Comparison of ENCODE assay signal across 32 mouse cellular contexts in genomic region chr2:6238244-6238643, GRCm38 (mm10). TPM values are rescaled to one million over a fixed set of nuclear protein-coding genes. Genes with fewer than 3 reads are reported as not detected.
DNase-seq lines count a peak whose midpoint lies in the region; ATAC-seq and TF ChIP-seq lines count a peak whose summit lies in the region.
"Had no signal": no experiment of that assay in that cellular context is flagged by ENCODE, and none has a peak within 500 bp of the region (broad histone marks: within the 10 kb centered on the region; RNA-seq: fewer than 3 reads in every experiment).

No protein-coding gene starts in this region.

- H3K4me3 ChIP-seq in intestine, embryonic 14.5 days (ENCODE audit: low read depth, low read length): no peak overlapping the region
- no peak overlapping the region for H3K4me3 ChIP-seq in intestine, postnatal 0 days (ENCODE audit: low read depth, low read length)
- H3K4me3 ChIP-seq in lung, embryonic 16.5 days (ENCODE audit: low read length): no peak overlapping the region
- no peak overlapping the region for H3K4me3 ChIP-seq in lung, adult 2 months (replicated peaks; ENCODE audit: extremely low read depth, low read depth, low read length)
- H3K4me3 ChIP-seq in intestine, embryonic 15.5 days (replicated peaks): no peak overlapping the region
- H3K4me3 ChIP-seq in stomach, embryonic 16.5 days (replicated peaks; ENCODE audit: low read length): no peak overlapping the region
- no peak overlapping the region for H3K4me3 ChIP-seq in layer of hippocampus, adult 2 months
- H3K4me3 ChIP-seq in cerebellum, adult 2 months (replicated peaks; ENCODE audit: insufficient read depth, low read depth, low read length): no peak overlapping the region
- H3K4me3 ChIP-seq: hindbrain, embryonic 12.5 days; limb, embryonic 13.5 days; myocyte; neural tube, embryonic 12.5 days had no signal

- 0 out of 2 replicates have a peak, but pooled peaks have one; percentile 36 for ATAC-seq in intestine, embryonic 14.5 days (replicated peaks; ENCODE audit: low FRiP score, low TSS enrichment, low read depth)
- no peak for ATAC-seq in intestine, postnatal 0 days
- peak; percentile 74 for ATAC-seq in lung, embryonic 16.5 days (ENCODE audit: low read depth)
- ATAC-seq in intestine, embryonic 15.5 days: peak; percentile 48
- peak; percentile 42; the same call in 1 of the 2 replicates for ATAC-seq in stomach, embryonic 16.5 days (ENCODE audit: insufficient read depth, low FRiP score)
- ATAC-seq: activated CD4-positive, CD25-positive, alpha-beta regulatory T cell, adult 4 months; forebrain, embryonic 14.5 days; hindbrain, postnatal 0 days; midbrain, embryonic 16.5 days had no signal

- no peaks in the 10 kb centered on the region for H3K9me3 ChIP-seq in intestine, embryonic 14.5 days (ENCODE audit: control insufficient read depth, low read length)
- H3K9me3 ChIP-seq in intestine, postnatal 0 days (ENCODE audit: control insufficient read depth): no peaks in the 10 kb centered on the region
- no peaks in the 10 kb centered on the region for H3K9me3 ChIP-seq in lung, embryonic 16.5 days (ENCODE audit: control insufficient read depth, low read length)
- H3K9me3 ChIP-seq in intestine, embryonic 15.5 days: no peaks in the 10 kb centered on the region
- no peaks in the 10 kb centered on the region for H3K9me3 ChIP-seq in stomach, embryonic 16.5 days (replicated peaks; ENCODE audit: control insufficient read depth, low read length)
- H3K9me3 ChIP-seq: hindbrain, embryonic 12.5 days; limb, embryonic 13.5 days; neural tube, embryonic 12.5 days had no signal

- H3K36me3 ChIP-seq in intestine, embryonic 14.5 days (ENCODE audit: control insufficient read depth, insufficient read depth, low read length): no peaks in the 10 kb centered on the region
- no peaks in the 10 kb centered on the region for H3K36me3 ChIP-seq in intestine, postnatal 0 days (ENCODE audit: control insufficient read depth, insufficient read depth)
- no peaks in the 10 kb centered on the region for H3K36me3 ChIP-seq in lung, embryonic 16.5 days (ENCODE audit: control insufficient read depth, insufficient read depth, low read length)
- H3K36me3 ChIP-seq in intestine, embryonic 15.5 days: no peaks in the 10 kb centered on the region
- H3K36me3 ChIP-seq in stomach, embryonic 16.5 days (ENCODE audit: control insufficient read depth, insufficient read depth, low read length): no peaks in the 10 kb centered on the region
- H3K36me3 ChIP-seq: hindbrain, embryonic 12.5 days; limb, embryonic 13.5 days; neural tube, embryonic 12.5 days had no signal

- no peaks in the 10 kb centered on the region for H3K4me1 ChIP-seq in intestine, embryonic 14.5 days (replicated peaks; ENCODE audit: control insufficient read depth, insufficient read depth, low read length)
- H3K4me1 ChIP-seq in intestine, postnatal 0 days (replicated peaks; ENCODE audit: control insufficient read depth, insufficient read depth, low read length): no peaks in the 10 kb centered on the region
- H3K4me1 ChIP-seq in lung, embryonic 16.5 days (replicated peaks; ENCODE audit: control insufficient read depth, insufficient read depth, low read length): peaks cover 6% of the 10 kb centered on the region; the same call in 1 of the 2 replicates
- H3K4me1 ChIP-seq in lung, adult 2 months (ENCODE audit: control insufficient read depth, insufficient read depth, low read length): no peaks in the 10 kb centered on the region
- H3K4me1 ChIP-seq in intestine, embryonic 15.5 days (replicated peaks): no peaks in the 10 kb centered on the region
- H3K4me1 ChIP-seq in stomach, embryonic 16.5 days (ENCODE audit: control insufficient read depth, insufficient read depth, low read length): no peaks in the 10 kb centered on the region
- no peaks in the 10 kb centered on the region; the same call in 1 of the 2 replicates for H3K4me1 ChIP-seq in cerebellum, adult 2 months (ENCODE audit: control insufficient read depth, insufficient read depth, low read length)
- H3K4me1 ChIP-seq: neural tube, embryonic 12.5 days had no signal

- WGBS in intestine, embryonic 14.5 days: 38% methylated on average over 4 of the region's 4 CpGs
- WGBS in intestine, postnatal 0 days: 37% methylated on average over 4 of the region's 4 CpGs
- 36% methylated on average over 4 of the region's 4 CpGs for WGBS in lung, embryonic 16.5 days
- WGBS in lung, adult 2 months: 43% methylated on average over 4 of the region's 4 CpGs
- WGBS in intestine, embryonic 15.5 days: 48% methylated on average over 4 of the region's 4 CpGs
- 31% methylated on average over 4 of the region's 4 CpGs for WGBS in stomach, embryonic 16.5 days
- 56% methylated on average over 4 of the region's 4 CpGs for WGBS in cerebellum, adult 2 months

- H3K4me2 ChIP-seq in intestine, embryonic 14.5 days (ENCODE audit: low read length): no peak overlapping the region
- H3K4me2 ChIP-seq in intestine, postnatal 0 days (replicated peaks; ENCODE audit: low read depth): no peak overlapping the region
- no peak overlapping the region for H3K4me2 ChIP-seq in lung, embryonic 16.5 days (ENCODE audit: low read depth, low read length)
- no peak overlapping the region for H3K4me2 ChIP-seq in intestine, embryonic 15.5 days (replicated peaks)
- H3K4me2 ChIP-seq in stomach, embryonic 16.5 days (ENCODE audit: low read depth, low read length): no peak overlapping the region
- H3K4me2 ChIP-seq: heart, embryonic 11.5 days; hindbrain, embryonic 12.5 days; limb, embryonic 13.5 days; liver, embryonic 11.5 days; midbrain, embryonic 11.5 days; neural tube, embryonic 12.5 days had no signal

- TF ChIP-seq CTCF in intestine, postnatal 0 days (IDR thresholded peaks at IDR 0.05; ENCODE audit: low read depth): no peak
- TF ChIP-seq CTCF in lung, adult 2 months (IDR thresholded peaks at IDR 0.05; ENCODE audit: insufficient read depth, low read length): no peak
- no peak for TF ChIP-seq CTCF in layer of hippocampus, adult 2 months (conservative IDR thresholded peaks at IDR 0.05)
- TF ChIP-seq CTCF in cerebellum, adult 2 months (IDR thresholded peaks at IDR 0.05; ENCODE audit: borderline replicate concordance, insufficient read depth, low read depth, low read length): no peak

- TF ChIP-seq POLR2A in lung, adult 2 months (IDR thresholded peaks at IDR 0.05; ENCODE audit: borderline replicate concordance, extremely low read depth, low read depth, low read length): no peak
- no peak for TF ChIP-seq POLR2A in cerebellum, adult 2 months (IDR thresholded peaks at IDR 0.05; ENCODE audit: borderline replicate concordance, insufficient read depth, low read length)

- no peaks in the 10 kb centered on the region for H3K27me3 ChIP-seq in intestine, embryonic 14.5 days (replicated peaks; ENCODE audit: control insufficient read depth, insufficient read depth, low read length)
- no peaks in the 10 kb centered on the region for H3K27me3 ChIP-seq in intestine, postnatal 0 days (replicated peaks; ENCODE audit: control insufficient read depth, insufficient read depth, low read length)
- H3K27me3 ChIP-seq in lung, embryonic 16.5 days (ENCODE audit: control insufficient read depth, insufficient read depth, low read depth, low read length): no peaks in the 10 kb centered on the region
- H3K27me3 ChIP-seq in intestine, embryonic 15.5 days (replicated peaks): no peaks in the 10 kb centered on the region
- no peaks in the 10 kb centered on the region for H3K27me3 ChIP-seq in stomach, embryonic 16.5 days (ENCODE audit: control insufficient read depth, insufficient read depth, low read length)
- no peaks in the 10 kb centered on the region for H3K27me3 ChIP-seq in cerebellum, adult 2 months (ENCODE audit: control insufficient read depth, insufficient read depth, low read length)
- H3K27me3 ChIP-seq: CH12.LX; hindbrain, embryonic 12.5 days; limb, embryonic 13.5 days had no signal

- no peak overlapping the region for H3K9ac ChIP-seq in intestine, embryonic 14.5 days (ENCODE audit: low read length)
- no peak overlapping the region for H3K9ac ChIP-seq in intestine, postnatal 0 days (ENCODE audit: low read depth, low read length)
- H3K9ac ChIP-seq in lung, embryonic 16.5 days (ENCODE audit: low read length): peak overlapping the region; percentile 42; the same call in 1 of the 2 replicates
- no peak overlapping the region for H3K9ac ChIP-seq in intestine, embryonic 15.5 days
- H3K9ac ChIP-seq in stomach, embryonic 16.5 days (ENCODE audit: low read length): no peak overlapping the region
- H3K9ac ChIP-seq: hindbrain, embryonic 12.5 days; limb, embryonic 13.5 days; neural tube, embryonic 12.5 days had no signal

- DNase-seq in intestine, embryonic 14.5 days (ENCODE audit: low spot score): no peak
- no peak for DNase-seq in lung, adult 2 months
- no peak for DNase-seq in layer of hippocampus, adult 2 months (ENCODE audit: low spot score in 2 of 2)
- no peak for DNase-seq in cerebellum, adult 2 months
- DNase-seq: adrenal gland, adult 2 months; adrenal gland, postnatal 36 days; cerebellum, adult 8-10 months; cerebellum, postnatal 25 days; gastrocnemius, postnatal 25 days; heart, adult 18-20 months; heart, postnatal 36 days; kidney, adult 18-20 months; kidney, postnatal 14 days; right cerebral cortex, adult 18-20 months; spleen, adult 18-20 months had no signal

- no peak overlapping the region for H3K27ac ChIP-seq in intestine, embryonic 14.5 days (ENCODE audit: low read depth)
- no peak overlapping the region for H3K27ac ChIP-seq in intestine, postnatal 0 days (ENCODE audit: low read depth, low read length)
- H3K27ac ChIP-seq in lung, embryonic 16.5 days (ENCODE audit: low read length): peak overlapping the region; percentile 55
- no peak overlapping the region for H3K27ac ChIP-seq in intestine, embryonic 15.5 days
- H3K27ac ChIP-seq in stomach, embryonic 16.5 days (ENCODE audit: low read length): peak overlapping the region; percentile 47; the same call in 1 of the 2 replicates
- no peak overlapping the region for H3K27ac ChIP-seq in layer of hippocampus, adult 2 months
- H3K27ac ChIP-seq in cerebellum, adult 2 months (ENCODE audit: insufficient read depth, low read length): no peak overlapping the region
- H3K27ac ChIP-seq: hindbrain, embryonic 12.5 days; hindbrain, postnatal 0 days; limb, embryonic 13.5 days; macrophage; neural tube, embryonic 12.5 days had no signal

RNA-seq across cellular contexts. Expression of gene Echdc3, which starts 25.4 kb away (rescaled TPM):
- polyA plus RNA-seq in intestine, embryonic 14.5 days (2014; fragmentation: Nextera tagmentation; extraction: Ambion mirVana): 11.1 and 11.3 TPM in 2 replicates
- polyA plus RNA-seq in intestine, postnatal 0 days (2015; fragmentation: Nextera tagmentation; extraction: Ambion mirVana): 3.1 and 3.8 TPM in 2 replicates
- polyA plus RNA-seq in lung, embryonic 16.5 days (2015; fragmentation: Nextera tagmentation; extraction: Ambion mirVana): 11.1 and 15.3 TPM in 2 replicates
- 9.1 and 12.8 TPM in 2 replicates for polyA plus RNA-seq in lung, adult 2 months (2012; rRNA removed)
- polyA plus RNA-seq in intestine, embryonic 15.5 days (2015; fragmentation: Nextera tagmentation; extraction: Ambion mirVana): 12.0 and 13.6 TPM in 2 replicates
- 12.1 and 13.6 TPM in 2 replicates for polyA plus RNA-seq in stomach, embryonic 16.5 days (2015; fragmentation: Nextera tagmentation; extraction: Ambion mirVana)
- total RNA-seq in layer of hippocampus, adult 2 months (2021): under 1 TPM; 0.69 to 0.72 TPM
- polyA plus RNA-seq in cerebellum, adult 2 months (2012; rRNA removed): 3.1 and 3.3 TPM in 2 replicates
- polyA plus RNA-seq: activated CD4-positive, CD25-positive, alpha-beta regulatory T cell, adult 4 months had no signal

Comparison
In these comparisons a context has a peak if more than half of its experiments do, and no peak if none do; other contexts are left out.
1. H3K27ac ChIP-seq: peak in lung, embryonic 16.5 days (single experiment) and stomach, embryonic 16.5 days (single experiment); none in intestine, embryonic 14.5 days (single experiment), intestine, postnatal 0 days (single experiment), intestine, embryonic 15.5 days (single experiment), layer of hippocampus, adult 2 months (single experiment) and cerebellum, adult 2 months (single experiment).